Mouse (Mus musculus) megakaryocyte, embryonic 14.5 days (primary cell): ENCODE results near the gene Xrn2.

ENCODE experiments used
- FLI1 ChIP-seq: IDR thresholded peaks from 2 replicates; pipeline ENCODE4 v1.6.1; 2012; ENCODE audit warnings: low read length, inconsistent platforms, mixed read lengths
- GATA1 ChIP-seq: IDR thresholded peaks from 3 replicates; pipeline ENCODE4 v1.6.1; 2012; ENCODE audit warnings: mixed read lengths, low read length, inconsistent platforms, borderline replicate concordance

- TF ChIP-seq GATA1, result no peak
- TF ChIP-seq FLI1, result no peak
Measured at GRCm38 (mm10) chr2:147013194-147013969, 586 bp downstream of the Xrn2 start.
